Mouse (Mus musculus): ENCODE results near the gene Coro6. TPM values are rescaled to one million over a fixed set of nuclear protein-coding genes. Genes with fewer than 3 reads are reported as not detected.

The Coro6 gene
- polyA plus RNA-seq, 1 experiment from 2014 or later, result 0.06 TPM

DNA sequence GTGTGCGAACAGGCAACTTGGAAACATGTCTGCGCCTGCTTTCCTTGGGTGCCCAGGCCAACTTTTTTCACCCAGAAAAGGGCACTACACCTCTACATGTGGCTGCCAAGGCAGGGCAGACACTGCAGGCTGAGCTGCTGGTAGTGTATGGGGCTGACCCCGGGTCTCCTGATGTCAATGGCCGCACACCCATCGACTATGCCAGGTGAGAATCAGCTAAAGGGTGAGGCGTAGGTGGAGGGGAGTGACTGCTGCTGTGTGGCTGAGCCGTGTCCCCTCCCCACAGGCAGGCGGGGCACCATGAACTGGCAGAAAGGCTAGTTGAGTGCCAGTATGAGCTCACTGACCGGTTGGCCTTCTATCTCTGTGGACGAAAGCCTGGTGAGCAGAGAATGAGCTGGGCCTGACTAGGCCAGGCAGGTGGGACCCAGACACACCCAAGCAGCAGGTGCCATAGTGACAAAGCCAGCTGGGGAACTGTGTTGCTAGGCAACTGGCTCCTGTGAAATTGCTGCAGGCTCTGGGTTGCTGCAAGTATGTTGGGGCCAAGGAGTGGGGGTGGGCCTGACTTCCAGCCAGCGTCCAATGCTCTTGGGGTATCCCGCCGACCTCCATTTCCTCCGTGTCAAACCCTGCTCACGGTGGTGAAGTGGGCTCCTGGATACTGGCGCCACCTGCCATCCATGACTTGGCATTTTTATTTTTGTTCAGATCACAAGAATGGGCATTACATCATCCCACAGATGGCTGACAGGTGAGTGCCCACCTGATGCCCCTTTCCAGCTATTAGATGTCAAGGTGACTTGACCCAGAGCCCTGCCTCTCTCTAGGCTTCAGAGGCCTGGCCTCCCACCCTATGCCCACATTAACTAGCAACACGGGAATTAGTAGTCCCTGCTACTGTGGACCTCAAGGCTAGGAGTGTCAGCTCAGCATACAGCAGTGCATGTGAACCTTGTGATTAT, 38.4 kb downstream of the Coro6 start:
- no peak for DNase-seq (ENCODE audit: low spot score)
- H3K4me1 ChIP-seq (ENCODE audit: control insufficient read depth, insufficient read depth, low read length), result peaks cover 2% of the 10 kb centered on the region; the same call in 1 of the 2 replicates
- H3K9me3 ChIP-seq (replicated peaks; ENCODE audit: control insufficient read depth, low read length), result no peaks in the 10 kb centered on the region
- no peak overlapping the region for H3K4me2 ChIP-seq (ENCODE audit: low read length)
- 78% methylated on average over 17 of the region's 17 CpGs for WGBS
- H3K36me3 ChIP-seq (ENCODE audit: control insufficient read depth, insufficient read depth, low read length), result peaks cover 66% of the 10 kb centered on the region
- no peak for ATAC-seq
- peak overlapping the region; percentile 17; the same call in 1 of the 2 replicates for H3K9ac ChIP-seq (ENCODE audit: low read length)
- H3K27ac ChIP-seq (ENCODE audit: low read depth, low read length), result no peak overlapping the region
- no peaks in the 10 kb centered on the region for H3K27me3 ChIP-seq (replicated peaks; ENCODE audit: control insufficient read depth, insufficient read depth, low read length)
- no peak overlapping the region for H3K4me3 ChIP-seq (ENCODE audit: low read depth, low read length)

DNA sequence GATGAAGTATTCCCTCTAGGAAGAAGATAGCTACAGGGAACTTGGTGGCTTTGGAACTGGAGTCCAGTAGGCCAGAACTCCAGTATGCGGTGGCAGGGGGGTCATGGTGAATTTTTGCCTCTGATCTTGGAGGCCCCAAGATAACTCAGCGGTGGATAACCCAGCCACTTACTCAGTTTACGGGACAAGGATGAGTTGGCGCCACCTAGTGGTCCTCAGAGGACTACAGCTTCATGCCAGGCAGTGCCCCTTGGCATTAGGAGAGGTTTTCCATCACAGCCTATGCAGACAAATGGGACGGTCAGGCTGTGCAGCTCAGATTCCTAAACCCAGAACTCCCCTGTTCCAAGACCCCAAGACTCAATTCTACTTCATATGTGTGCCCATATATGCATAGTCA, 39.2 kb downstream of the Coro6 start:
- H3K9ac ChIP-seq (ENCODE audit: low read length), result no peak overlapping the region
- no peaks in the 10 kb centered on the region for H3K4me1 ChIP-seq (ENCODE audit: control insufficient read depth, insufficient read depth, low read length)
- peak; percentile 90 for DNase-seq (ENCODE audit: low spot score)
- no peak overlapping the region for H3K4me2 ChIP-seq (ENCODE audit: low read length)
- WGBS, result 23% methylated on average over 5 of the region's 5 CpGs
- ATAC-seq, result peak; percentile 66
- H3K27ac ChIP-seq (ENCODE audit: low read depth, low read length), result no peak overlapping the region
- H3K36me3 ChIP-seq (ENCODE audit: control insufficient read depth, insufficient read depth, low read length), result peaks cover 73% of the 10 kb centered on the region
- H3K4me3 ChIP-seq (ENCODE audit: low read depth, low read length), result no peak overlapping the region
- no peaks in the 10 kb centered on the region for H3K27me3 ChIP-seq (replicated peaks; ENCODE audit: control insufficient read depth, insufficient read depth, low read length)
- no peaks in the 10 kb centered on the region for H3K9me3 ChIP-seq (replicated peaks; ENCODE audit: control insufficient read depth, low read length)

DNA sequence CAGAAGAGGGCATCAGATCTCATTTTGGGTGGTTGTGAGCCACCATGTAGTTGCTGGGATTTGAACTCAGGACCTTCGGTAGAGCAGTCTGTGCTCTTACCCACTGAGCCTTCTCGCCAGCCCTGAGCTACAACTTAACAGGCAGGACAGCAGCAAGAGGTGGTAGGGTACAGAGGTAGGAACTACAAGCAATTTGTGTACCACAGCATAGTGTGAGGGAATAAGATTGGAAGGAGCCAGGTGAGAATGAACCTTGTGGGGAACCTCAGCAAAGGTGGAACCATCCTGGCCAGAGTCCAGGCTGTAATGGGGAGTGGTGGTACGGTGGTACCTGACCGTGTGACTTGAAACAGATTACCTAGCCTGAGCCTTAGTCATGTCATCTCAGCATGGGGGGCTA, 39.8 kb downstream of the Coro6 start:
- DNase-seq (ENCODE audit: low spot score) (no peak), ATAC-seq (no peak)
- H3K36me3 ChIP-seq (ENCODE audit: control insufficient read depth, insufficient read depth, low read length), result peaks cover 79% of the 10 kb centered on the region
- H3K9ac ChIP-seq (ENCODE audit: low read length), result no peak overlapping the region
- H3K4me1 ChIP-seq (ENCODE audit: control insufficient read depth, insufficient read depth, low read length), result no peaks in the 10 kb centered on the region
- no peaks in the 10 kb centered on the region for H3K9me3 ChIP-seq (replicated peaks; ENCODE audit: control insufficient read depth, low read length)
- WGBS, result 90% methylated on average over 4 of the region's 4 CpGs
- no peak overlapping the region for H3K27ac ChIP-seq (ENCODE audit: low read depth, low read length)
- H3K4me3 ChIP-seq (ENCODE audit: low read depth, low read length), result no peak overlapping the region
- H3K4me2 ChIP-seq (ENCODE audit: low read length), result no peak overlapping the region
- no peaks in the 10 kb centered on the region for H3K27me3 ChIP-seq (replicated peaks; ENCODE audit: control insufficient read depth, insufficient read depth, low read length)

DNA sequence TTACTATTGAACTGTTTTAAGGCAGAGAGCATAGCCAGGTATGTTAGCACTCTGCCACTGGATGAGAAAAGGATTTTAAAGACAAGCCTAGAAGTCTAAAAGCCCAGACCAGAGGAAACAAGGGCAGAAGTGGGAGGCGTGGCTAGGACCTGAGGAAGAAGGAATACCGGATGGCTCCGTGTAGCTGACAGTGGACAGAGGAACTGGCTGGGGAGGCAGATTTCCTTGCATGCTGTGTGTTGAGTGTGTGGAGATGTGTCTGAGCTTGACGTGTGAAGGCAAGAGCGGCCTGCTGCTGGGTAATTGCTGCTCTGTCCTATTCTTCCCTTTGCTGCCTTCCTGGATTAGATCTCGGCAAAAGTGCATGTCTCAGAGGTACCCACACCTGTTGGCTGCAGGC, 40.3 kb downstream of the Coro6 start:
- 93% methylated on average over 6 of the region's 6 CpGs for WGBS
- Histone ChIP-seq H3K4me3 (ENCODE audit: low read depth, low read length) (no peak overlapping the region), H3K9ac (ENCODE audit: low read length) (no peak overlapping the region), H3K36me3 (ENCODE audit: control insufficient read depth, insufficient read depth, low read length) (peaks cover 84% of the 10 kb centered on the region), H3K27me3 (replicated peaks; ENCODE audit: control insufficient read depth, insufficient read depth, low read length) (no peaks in the 10 kb centered on the region), H3K9me3 (replicated peaks; ENCODE audit: control insufficient read depth, low read length) (no peaks in the 10 kb centered on the region), H3K4me2 (ENCODE audit: low read length) (no peak overlapping the region), H3K4me1 (ENCODE audit: control insufficient read depth, insufficient read depth, low read length) (no peaks in the 10 kb centered on the region), H3K27ac (ENCODE audit: low read depth, low read length) (no peak overlapping the region)
- ATAC-seq (no peak), DNase-seq (ENCODE audit: low spot score) (no peak)

DNA sequence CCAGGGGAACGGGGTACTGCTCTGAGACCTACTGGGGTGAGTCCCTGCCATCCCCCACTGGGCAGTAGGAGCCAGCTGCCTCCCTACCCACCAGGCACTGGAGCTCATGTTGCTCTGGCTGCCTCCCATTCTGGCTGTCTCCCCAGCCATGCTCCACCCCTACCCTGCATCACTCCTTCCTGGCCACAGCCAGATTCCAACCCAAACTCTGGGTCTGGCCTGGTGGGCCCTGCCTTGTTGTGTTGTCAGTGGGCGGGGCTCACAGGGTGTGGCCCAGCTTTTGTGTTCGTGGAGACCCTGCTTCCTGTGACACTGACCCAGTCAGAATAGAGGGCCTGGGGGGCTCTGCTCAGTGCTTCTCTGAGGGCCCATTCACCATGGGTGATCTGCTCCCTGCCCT, 41.3 kb downstream of the Coro6 start:
- Histone ChIP-seq H3K4me2 (ENCODE audit: low read length) (no peak overlapping the region), H3K4me3 (ENCODE audit: low read depth, low read length) (no peak overlapping the region), H3K4me1 (ENCODE audit: control insufficient read depth, insufficient read depth, low read length) (peaks cover 4% of the 10 kb centered on the region; the same call in 1 of the 2 replicates), H3K27me3 (replicated peaks; ENCODE audit: control insufficient read depth, insufficient read depth, low read length) (no peaks in the 10 kb centered on the region), H3K27ac (ENCODE audit: low read depth, low read length) (no peak overlapping the region), H3K9ac (ENCODE audit: low read length) (no peak overlapping the region), H3K9me3 (replicated peaks; ENCODE audit: control insufficient read depth, low read length) (no peaks in the 10 kb centered on the region), H3K36me3 (ENCODE audit: control insufficient read depth, insufficient read depth, low read length) (peaks cover 84% of the 10 kb centered on the region)
- ATAC-seq (no peak), DNase-seq (ENCODE audit: low spot score) (no peak)
- WGBS, result 61% methylated on average over 3 of the region's 3 CpGs

DNA sequence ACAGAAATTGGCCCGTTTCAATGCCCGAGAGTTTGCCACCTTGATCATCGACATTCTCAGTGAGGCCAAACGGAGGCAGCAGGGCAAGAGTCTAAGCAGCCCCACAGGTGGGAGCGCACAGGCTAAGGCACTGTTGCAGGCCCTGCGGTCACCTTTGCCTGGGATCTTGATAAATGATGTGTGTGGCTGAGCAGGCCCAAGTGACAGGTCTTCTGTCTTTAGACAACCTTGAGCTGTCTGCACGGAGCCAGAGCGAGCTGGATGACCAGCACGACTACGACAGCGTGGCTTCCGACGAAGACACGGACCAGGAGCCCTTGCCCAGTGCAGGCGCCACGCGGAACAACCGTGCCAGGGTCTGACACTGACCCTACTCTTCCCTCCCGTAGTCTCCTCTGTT, 42.2 kb downstream of the Coro6 start:
- no peak overlapping the region for H3K9ac ChIP-seq (ENCODE audit: low read length)
- ATAC-seq (no peak), DNase-seq (ENCODE audit: low spot score) (no peak)
- no peak overlapping the region for H3K4me3 ChIP-seq (ENCODE audit: low read depth, low read length)
- WGBS, result 95% methylated on average over 19 of the region's 19 CpGs
- no peak overlapping the region for H3K4me2 ChIP-seq (ENCODE audit: low read length)
- no peak overlapping the region for H3K27ac ChIP-seq (ENCODE audit: low read depth, low read length)
- H3K36me3 ChIP-seq (ENCODE audit: control insufficient read depth, insufficient read depth, low read length), result peaks cover 79% of the 10 kb centered on the region
- H3K9me3 ChIP-seq (replicated peaks; ENCODE audit: control insufficient read depth, low read length), result no peaks in the 10 kb centered on the region
- H3K4me1 ChIP-seq (ENCODE audit: control insufficient read depth, insufficient read depth, low read length), result peaks cover 5% of the 10 kb centered on the region; the same call in 1 of the 2 replicates
- H3K27me3 ChIP-seq (replicated peaks; ENCODE audit: control insufficient read depth, insufficient read depth, low read length), result no peaks in the 10 kb centered on the region

DNA sequence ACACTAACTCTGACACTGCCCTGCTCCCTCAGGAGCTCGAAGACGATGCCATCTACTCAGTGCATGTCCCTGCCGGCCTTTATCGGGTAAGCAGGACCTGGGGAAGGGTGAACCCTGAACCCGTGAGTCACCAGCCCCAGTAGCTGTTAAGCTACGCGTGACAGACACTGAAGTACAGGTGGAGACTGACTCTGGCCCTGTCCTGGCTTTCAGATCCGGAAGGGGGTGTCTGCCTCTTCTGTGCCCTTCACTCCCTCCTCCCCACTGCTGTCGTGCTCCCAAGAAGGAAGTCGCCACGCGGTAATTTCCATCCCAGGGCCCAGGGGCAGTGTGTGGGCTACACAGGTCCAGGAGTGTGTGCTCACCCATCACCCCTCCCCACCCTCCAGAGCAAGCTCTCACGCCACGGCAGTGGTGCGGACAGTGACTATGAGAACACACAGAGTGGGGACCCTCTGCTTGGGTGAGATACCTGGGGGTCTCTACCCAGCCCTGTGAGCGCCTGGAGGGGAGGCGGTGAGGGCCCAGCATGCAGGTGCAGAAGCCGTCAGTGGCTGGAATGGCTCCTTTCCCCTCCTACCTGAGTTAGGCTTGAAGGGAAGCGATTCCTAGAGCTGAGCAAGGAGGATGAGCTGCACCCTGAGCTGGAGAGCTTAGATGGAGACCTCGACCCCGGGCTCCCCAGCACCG, 43.2 kb downstream of the Coro6 start:
- DNase-seq (ENCODE audit: low spot score) (no peak), ATAC-seq (no peak)
- Histone ChIP-seq H3K4me2 (ENCODE audit: low read length) (no peak overlapping the region), H3K9ac (ENCODE audit: low read length) (no peak overlapping the region), H3K9me3 (replicated peaks; ENCODE audit: control insufficient read depth, low read length) (no peaks in the 10 kb centered on the region), H3K36me3 (ENCODE audit: control insufficient read depth, insufficient read depth, low read length) (peaks cover 68% of the 10 kb centered on the region), H3K27ac (ENCODE audit: low read depth, low read length) (no peak overlapping the region), H3K4me1 (ENCODE audit: control insufficient read depth, insufficient read depth, low read length) (peaks cover 5% of the 10 kb centered on the region; the same call in 1 of the 2 replicates), H3K4me3 (ENCODE audit: low read depth, low read length) (no peak overlapping the region), H3K27me3 (replicated peaks; ENCODE audit: control insufficient read depth, insufficient read depth, low read length) (no peaks in the 10 kb centered on the region)
- 92% methylated on average over 22 of the region's 22 CpGs for WGBS

DNA sequence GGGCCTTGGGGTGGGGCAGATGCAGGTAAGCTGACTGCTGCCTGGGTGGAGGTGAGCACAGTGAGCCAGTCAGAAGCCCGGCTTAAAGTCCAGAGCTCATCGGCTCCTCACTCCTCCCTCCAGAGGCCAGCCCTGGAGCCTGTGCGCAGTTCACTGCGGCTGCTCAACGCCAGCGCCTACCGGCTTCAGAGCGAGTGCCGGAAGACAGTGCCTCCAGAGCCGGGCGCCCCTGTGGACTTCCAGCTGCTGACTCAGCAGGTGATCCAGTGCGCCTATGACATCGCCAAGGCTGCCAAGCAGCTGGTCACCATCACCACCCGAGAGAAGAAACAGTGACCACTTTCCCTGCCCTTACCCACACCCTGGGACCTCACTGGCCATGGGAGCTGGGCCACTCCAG, 44.1 kb downstream of the Coro6 start:
- Histone ChIP-seq H3K27ac (ENCODE audit: low read depth, low read length) (no peak overlapping the region), H3K36me3 (ENCODE audit: control insufficient read depth, insufficient read depth, low read length) (peaks cover 64% of the 10 kb centered on the region), H3K4me1 (ENCODE audit: control insufficient read depth, insufficient read depth, low read length) (peaks cover 5% of the 10 kb centered on the region; the same call in 1 of the 2 replicates), H3K9ac (ENCODE audit: low read length) (no peak overlapping the region), H3K4me3 (ENCODE audit: low read depth, low read length) (no peak overlapping the region), H3K9me3 (replicated peaks; ENCODE audit: control insufficient read depth, low read length) (no peaks in the 10 kb centered on the region), H3K4me2 (ENCODE audit: low read length) (no peak overlapping the region), H3K27me3 (replicated peaks; ENCODE audit: control insufficient read depth, insufficient read depth, low read length) (no peaks in the 10 kb centered on the region)
- DNase-seq (ENCODE audit: low spot score) (no peak), ATAC-seq (no peak)
- 81% methylated on average over 14 of the region's 14 CpGs for WGBS

DNA sequence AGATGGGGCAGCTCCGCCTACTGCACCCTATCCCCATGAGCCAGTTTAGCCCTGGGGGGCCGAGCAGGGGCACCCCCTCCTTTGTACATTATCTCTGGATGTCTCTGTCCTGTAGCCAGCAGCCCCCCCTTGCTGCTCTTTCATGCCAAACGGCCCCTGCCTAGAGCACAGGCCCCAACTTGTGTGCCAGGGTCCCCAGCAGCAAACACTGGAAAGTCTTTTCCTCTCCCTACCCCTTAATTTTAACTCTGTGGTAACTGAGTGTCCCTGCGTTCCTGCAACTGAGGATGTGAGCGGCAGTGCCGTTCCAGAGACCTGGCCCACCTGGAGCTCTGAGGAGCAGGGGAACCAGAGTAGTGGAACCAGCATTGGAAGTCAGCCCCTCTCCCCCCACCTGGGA, 44.7 kb downstream of the Coro6 start:
- peaks cover 62% of the 10 kb centered on the region for H3K36me3 ChIP-seq (ENCODE audit: control insufficient read depth, insufficient read depth, low read length)
- WGBS, result 80% methylated on average over 6 of the region's 6 CpGs

More for the DNA sequence above, 44.7 kb downstream of the Coro6 start:
- DNase-seq (ENCODE audit: low spot score) (no peak), ATAC-seq (no peak)
- Histone ChIP-seq H3K9ac (ENCODE audit: low read length) (no peak overlapping the region), H3K4me2 (ENCODE audit: low read length) (no peak overlapping the region), H3K9me3 (replicated peaks; ENCODE audit: control insufficient read depth, low read length) (no peaks in the 10 kb centered on the region), H3K4me1 (ENCODE audit: control insufficient read depth, insufficient read depth, low read length) (peaks cover 5% of the 10 kb centered on the region; the same call in 1 of the 2 replicates), H3K27ac (ENCODE audit: low read depth, low read length) (no peak overlapping the region), H3K27me3 (replicated peaks; ENCODE audit: control insufficient read depth, insufficient read depth, low read length) (no peaks in the 10 kb centered on the region), H3K4me3 (ENCODE audit: low read depth, low read length) (no peak overlapping the region)
